Mouse (Mus musculus) fibroblast of lung, adult 2 months (primary cell): ENCODE data around the gene Cxcr6.
A peak's percentile ranks its signal among the peaks of the same experiment; 100 is the strongest.
"Not testable (repeated sequence)": the region's sequence is repeated elsewhere in the genome, so short reads cannot be mapped to it uniquely, and the experiment has no call there.

ENCODE experiments used
- DNase-seq: peaks from one replicate; pipeline ENCODE4 v3.0.0-alpha.2; 2011; ENCODE audit warnings: low read depth

Gene Cxcr6

GRCm38 (mm10) chr9:123806267-123806666, at the start of gene Cxcr6:
TSS of gene Cxcr6 (plus strand) at chr9:123806475.
- no peak for DNase-seq

GRCm38 (mm10) chr9:123756752-123757151, 49.5 kb upstream of the Cxcr6 start:
- no peak for DNase-seq

GRCm38 (mm10) chr9:123757326-123757725, 48.9 kb upstream of the Cxcr6 start:
- no peak for DNase-seq

DNA sequence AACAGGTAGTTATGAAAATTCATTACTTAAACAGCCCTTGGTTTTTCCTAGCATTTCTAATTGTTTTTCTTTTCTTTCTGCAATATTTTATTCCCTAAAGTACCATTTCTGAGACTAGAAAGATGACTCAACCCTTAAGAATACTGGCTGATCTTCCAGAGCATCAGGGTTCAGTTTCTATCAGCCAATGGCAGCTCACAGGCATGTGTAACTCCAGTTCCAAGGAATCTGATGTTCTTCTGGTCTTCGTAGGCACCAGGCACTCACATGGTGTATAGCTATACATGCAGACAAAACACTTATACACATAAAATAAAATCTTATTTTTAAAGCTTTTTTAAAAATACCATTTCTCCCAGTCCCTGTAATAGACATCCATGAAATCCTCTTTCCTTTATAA, 48.1 kb upstream of the Cxcr6 start:
- DNase-seq, result no peak

- no peak for DNase-seq
These were observed 47.6 kb upstream of the Cxcr6 start for GRCm38 (mm10) chr9:123758645-123759044.

DNA sequence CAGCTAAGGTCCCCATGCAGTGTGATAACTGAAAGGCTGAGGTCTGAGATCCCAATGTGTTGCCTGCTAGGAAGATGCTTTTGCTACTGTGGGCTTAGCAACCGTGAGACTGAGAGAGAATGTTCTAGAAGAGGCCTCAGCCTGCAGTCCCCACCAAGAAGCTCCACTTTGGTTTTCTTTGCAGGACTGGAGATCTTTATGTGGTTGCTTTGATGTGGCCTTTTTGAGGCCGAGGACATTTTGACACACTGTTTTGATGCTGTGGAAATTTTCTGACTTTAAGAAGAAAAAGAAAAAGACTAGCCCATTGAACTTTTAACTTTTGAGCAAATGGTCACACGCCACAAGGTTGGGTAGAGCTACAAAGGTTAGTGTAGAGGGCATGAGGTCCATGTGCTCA, 45.5 kb upstream of the Cxcr6 start:
- no peak for DNase-seq

DNA sequence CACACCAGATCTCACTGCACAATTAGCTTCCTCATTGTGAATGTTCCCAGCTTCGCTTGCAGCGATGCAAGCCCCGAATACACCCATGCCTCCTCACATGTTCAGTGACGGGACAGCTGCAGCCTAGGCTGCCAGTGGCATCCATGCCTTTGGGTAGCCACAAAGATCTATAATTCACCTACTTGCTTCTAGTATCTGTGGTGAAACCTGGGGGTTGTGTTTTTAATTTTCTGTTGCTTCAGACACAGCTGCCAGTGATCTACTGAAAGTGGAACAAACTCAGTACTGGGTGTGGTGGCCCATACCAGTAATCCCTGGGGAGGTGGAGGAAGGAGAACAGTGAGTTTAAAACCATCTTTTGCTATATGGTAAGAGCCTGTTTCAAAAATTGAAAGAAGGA, 43.4 kb upstream of the Cxcr6 start:
- DNase-seq, result no peak

- no peak for DNase-seq
These were observed 42.5 kb upstream of the Cxcr6 start for GRCm38 (mm10) chr9:123763771-123764170.

GRCm38 (mm10) chr9:123766996-123767395, 39.3 kb upstream of the Cxcr6 start:
- DNase-seq, result no peak

DNA sequence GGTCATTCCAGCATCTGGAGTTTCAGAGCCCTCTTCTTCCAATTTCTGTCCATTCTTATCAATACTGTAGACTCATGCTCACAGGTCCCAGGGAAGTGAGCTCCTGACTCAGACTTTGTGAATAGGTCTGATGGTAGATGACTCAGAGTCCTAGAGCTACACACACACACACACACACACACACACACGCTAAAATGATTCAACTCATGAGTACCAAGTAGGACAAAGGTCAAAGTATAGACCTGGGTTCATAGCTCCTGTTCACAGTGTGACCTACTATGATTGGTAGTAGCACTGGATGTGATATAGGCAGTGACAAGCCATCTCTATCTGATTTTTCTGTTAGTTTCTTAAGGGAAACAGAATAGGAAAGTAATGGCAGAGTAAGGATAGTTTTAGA, 37.8 kb upstream of the Cxcr6 start:
- DNase-seq, result peak; percentile 24

DNA sequence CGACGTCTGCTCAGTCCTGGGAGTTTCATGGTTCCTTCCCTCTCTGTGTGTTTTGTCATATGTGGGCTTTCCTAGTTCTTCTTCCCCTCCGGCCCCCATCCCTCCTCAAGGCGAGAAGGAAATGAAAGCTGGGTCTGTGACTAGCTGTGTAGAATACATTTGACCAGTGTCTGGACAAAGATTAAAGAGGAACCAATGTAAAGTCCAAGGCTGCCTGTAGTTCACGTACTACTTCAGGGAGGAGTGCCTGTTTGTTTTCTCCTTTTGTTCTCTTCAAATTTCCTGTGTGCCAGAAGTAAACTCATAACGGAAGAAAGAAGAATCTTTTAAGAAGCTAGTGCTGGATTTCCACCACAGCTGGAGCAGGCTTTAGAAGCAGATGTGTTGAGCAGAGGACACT, 36.7 kb upstream of the Cxcr6 start:
- DNase-seq, result no peak

DNA sequence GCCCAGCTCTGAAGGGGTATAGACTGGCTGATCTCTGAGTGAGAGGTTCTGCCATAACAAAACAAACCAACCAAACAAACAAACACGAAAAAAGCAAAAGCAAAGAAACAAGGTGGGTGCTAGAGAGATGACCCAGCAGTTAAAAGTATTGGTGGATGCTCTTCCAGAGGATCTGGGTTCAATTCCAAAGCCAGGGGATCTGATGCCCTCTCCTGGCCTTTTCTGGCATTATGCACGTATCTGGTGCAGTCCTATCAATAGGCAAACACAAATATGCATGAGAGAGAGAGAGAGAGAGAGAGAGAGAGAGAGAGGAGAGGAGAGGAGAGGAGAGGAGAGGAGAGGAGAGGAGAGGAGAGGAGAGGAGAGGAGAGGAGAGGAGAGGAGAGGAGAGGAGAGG, 33.0 kb upstream of the Cxcr6 start:
- DNase-seq, result not testable (repeated sequence)

DNA sequence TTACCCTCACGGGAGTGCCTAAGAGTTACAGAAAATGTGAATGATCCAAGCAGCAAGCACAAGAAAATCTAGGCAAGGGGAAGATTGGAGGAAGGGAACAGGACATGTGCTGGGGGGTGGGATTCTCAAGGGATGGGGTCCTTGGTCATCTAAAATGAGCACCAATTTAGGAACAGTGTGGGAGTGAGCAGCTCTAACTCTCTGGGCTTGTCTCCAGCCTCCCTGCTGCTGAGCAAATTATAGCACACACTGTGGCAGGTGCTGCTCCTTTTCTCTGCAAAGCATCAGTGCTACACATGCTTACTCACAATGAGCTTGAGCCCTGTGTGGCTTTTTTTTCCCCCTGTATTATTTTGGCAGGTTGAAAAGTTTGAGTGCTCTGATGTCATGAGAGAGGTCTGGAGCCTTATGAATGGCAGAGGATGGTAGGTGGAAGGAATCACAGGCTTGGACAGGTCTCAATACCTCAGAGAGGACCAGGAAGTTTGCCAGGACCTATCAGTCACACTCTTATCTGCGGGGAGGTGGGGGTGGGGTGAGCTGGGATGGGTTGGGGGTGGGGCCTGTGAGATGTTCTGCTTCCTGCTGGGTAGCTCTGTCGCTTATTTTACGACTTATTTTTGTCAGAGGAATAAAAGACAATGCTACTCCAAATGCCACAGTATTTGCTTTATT, 17.3 kb upstream of the Cxcr6 start:
- DNase-seq, result no peak

- DNase-seq, result peak; percentile 26
These were observed 10.1 kb upstream of the Cxcr6 start for GRCm38 (mm10) chr9:123796174-123796573.

GRCm38 (mm10) chr9:123801527-123801926, 4.7 kb upstream of the Cxcr6 start:
- no peak for DNase-seq

DNA sequence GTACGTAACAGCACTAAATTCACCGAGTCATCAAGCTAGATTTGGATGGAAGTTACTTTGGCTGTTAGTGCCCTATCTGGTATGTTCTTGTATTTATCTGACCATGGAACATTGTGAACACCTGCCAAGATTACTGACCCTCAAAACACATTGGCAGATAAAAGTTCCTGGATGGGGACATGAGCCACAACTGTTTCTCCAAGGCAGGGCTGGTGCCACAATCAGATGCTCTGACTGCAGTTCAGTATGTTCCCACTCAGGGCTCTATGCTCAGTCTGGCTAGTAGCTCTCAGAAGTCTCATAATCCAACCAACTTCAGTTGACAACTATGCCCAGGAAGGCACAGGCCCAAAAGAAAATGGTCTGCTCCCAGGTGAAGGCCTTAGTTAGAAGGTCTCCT, 3.9 kb upstream of the Cxcr6 start:
- DNase-seq, result no peak

DNA sequence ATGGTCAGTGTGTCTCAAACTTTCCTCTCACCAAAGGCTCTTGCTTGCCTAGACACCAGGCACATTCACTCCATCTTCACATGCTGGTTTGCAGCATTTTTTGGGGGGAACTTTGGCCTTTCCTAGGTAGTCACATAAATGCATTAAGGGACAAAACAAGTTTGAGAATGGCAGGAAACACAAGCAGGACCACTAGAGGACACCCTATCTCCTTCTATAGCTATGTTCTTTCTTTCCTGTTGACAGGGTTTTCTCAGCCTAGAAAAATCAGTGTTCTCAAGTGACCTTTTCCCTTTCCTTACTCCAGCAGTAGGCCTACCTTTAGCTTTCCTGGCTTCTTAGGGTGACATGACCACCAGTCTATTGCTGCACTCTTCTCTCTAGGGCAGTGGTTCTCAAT, 3.4 kb upstream of the Cxcr6 start:
- no peak for DNase-seq

GRCm38 (mm10) chr9:123805241-123805640, 1.0 kb upstream of the Cxcr6 start:
- DNase-seq, result no peak

DNA sequence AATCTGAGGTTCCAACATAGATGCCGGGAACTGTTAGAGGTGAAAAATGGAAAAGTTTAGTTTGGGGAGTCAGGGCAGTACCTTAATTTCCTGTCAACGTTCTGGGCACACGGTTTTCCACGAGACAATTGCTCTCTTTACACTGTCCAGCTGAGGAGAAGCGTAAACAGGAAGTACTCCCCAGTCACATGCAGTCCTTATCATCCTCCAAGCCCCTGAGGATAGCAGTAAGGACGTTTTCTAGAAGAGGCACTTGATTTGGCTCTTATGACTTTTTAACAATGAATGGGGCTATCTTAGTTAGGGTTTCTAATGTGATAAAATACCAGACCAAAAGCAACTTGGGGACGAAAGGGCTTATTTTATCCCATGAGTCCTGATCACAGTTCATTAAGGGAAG, 2.3 kb downstream of the Cxcr6 start:
- DNase-seq, result no peak

DNA sequence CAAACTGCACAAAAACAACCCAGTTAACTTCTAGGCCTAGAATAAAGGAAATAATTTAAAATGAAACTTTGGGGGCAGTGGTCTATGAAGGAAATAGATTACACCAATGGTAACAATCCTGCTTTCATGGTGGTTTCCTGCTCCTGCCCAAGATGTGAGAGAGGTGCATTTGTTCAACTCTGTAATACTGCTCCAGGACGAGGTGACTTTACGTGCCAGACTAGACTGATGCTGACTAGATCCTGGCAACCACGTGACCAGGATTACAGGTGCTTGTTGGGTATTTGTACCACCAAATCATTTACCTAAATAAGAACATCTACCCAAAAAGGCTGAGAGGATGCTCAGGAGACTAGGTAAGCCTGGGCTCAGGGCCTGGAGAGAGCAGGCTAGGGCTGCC, 5.6 kb downstream of the Cxcr6 start:
- DNase-seq, result no peak

GRCm38 (mm10) chr9:123814326-123814725, 8.1 kb downstream of the Cxcr6 start:
- no peak for DNase-seq

- DNase-seq, result no peak
These were observed 8.5 kb downstream of the Cxcr6 start for GRCm38 (mm10) chr9:123814821-123815220.

GRCm38 (mm10) chr9:123815444-123815843, 9.2 kb downstream of the Cxcr6 start:
- no peak for DNase-seq

DNA sequence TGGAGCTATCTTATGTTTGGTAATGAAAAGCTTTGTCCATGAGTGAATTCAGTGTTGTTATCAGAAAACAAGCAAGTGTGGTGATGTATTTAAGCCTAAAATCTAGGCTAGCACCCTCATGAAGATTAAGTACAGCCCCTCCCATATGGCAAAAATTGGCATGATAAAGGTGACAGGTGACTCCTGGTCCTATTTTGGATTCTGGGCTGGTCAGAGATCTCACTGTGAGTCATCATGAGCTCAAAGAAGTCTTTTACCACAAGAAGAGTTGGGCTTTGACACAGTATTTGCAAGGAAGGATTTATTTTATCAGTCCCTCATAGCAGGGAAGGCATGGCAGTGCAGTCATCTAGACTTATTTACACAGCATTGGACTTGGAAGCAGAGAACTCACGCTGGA, 9.7 kb downstream of the Cxcr6 start:
- peak; percentile 11 for DNase-seq

DNA sequence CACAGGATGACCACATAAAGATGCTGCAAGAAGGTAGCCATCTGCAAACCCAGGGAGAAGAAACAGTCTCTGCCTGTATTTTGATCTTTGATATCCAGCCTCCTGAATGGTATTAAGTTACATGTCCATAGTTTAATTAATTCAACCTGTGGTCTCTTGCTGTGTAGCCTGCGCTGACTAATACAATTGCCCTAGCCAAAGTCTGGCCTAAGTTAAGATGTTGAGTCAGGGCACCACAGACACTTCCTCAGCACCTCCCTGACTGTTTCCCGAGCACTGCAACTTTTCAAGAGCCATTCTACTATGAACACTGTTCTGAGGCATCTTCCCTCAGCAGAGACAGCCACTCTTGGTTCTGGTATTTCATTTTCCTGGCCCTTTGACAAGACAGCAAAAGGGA, 12.3 kb downstream of the Cxcr6 start:
- peak; percentile 78 for DNase-seq
